ENCODE assay signal across 8 mouse cellular contexts in genomic region chr19:3333694-3334515, GRCm38 (mm10). TPM values are rescaled to one million over a fixed set of nuclear protein-coding genes. Genes with fewer than 3 reads are reported as not detected.
A peak's percentile ranks its signal among the peaks of the same experiment; 100 is the strongest.
DNase-seq lines count a peak whose midpoint lies in the region; TF ChIP-seq lines count a peak whose summit lies in the region.
"Had no signal": no experiment of that assay in that cellular context is flagged by ENCODE, and none has a peak within 500 bp of the region (broad histone marks: within the 10 kb centered on the region; RNA-seq: fewer than 3 reads in every experiment).

No protein-coding gene starts in this region.

- dilution Hi-C loops in CH12.LX (cut with MboI; ENCODE audit: extremely low pct_ligation_motif_present, extremely low pct_unique_long_range_greater_than_20kb, low sequenced_read_pairs) = no loop called here

- no peak overlapping the region for H3K9ac ChIP-seq in CH12.LX (ENCODE audit: insufficient read depth, low read depth)

- no peak for TF ChIP-seq CTCF in CH12.LX (conservative IDR thresholded peaks at IDR 0.05 in 1 of 2, IDR thresholded peaks at IDR 0.05 in 1 of 2; ENCODE audit: low read depth in 2 of 2, low read length in 2 of 2)

- H3K4me2 ChIP-seq in CH12.LX (ENCODE audit: insufficient read depth, low read depth, poor library complexity, severe bottlenecking) = no peak overlapping the region

- H3K4me3 ChIP-seq in CH12.LX (replicated peaks in 1 of 3; ENCODE audit: low read depth in 2 of 3, low read length in 2 of 3, poor library complexity in 1 of 3) = no peak overlapping the region
- peak overlapping the region; percentile 26 for H3K4me3 ChIP-seq in megakaryocyte, embryonic 14.5 days (replicated peaks)

- peak; percentile 21 for DNase-seq in CH12.LX (ENCODE audit: extremely low read depth)
- DNase-seq in adrenal gland, adult 8-10 months = peak; percentile 78
- peak; percentile 80 for DNase-seq in kidney, adult 11 months
- no peak for DNase-seq in yolk sac, embryonic 10.5 days (ENCODE audit: low spot score)
- no peak for DNase-seq in thymus, postnatal 14 days
- no peak for DNase-seq in thymus, postnatal 4 days
- DNase-seq: cerebellum, adult 9-11 months had no signal

- no peaks in the 10 kb centered on the region for H3K79me2 ChIP-seq in CH12.LX (replicated peaks; ENCODE audit: control insufficient read depth, extremely low read depth, insufficient read depth, poor library complexity, severe bottlenecking)

- in situ Hi-C loops in CH12.LX (cut with MboI; ENCODE audit: low pct_ligation_motif_present, low pct_unique_long_range_greater_than_20kb, low sequenced_read_pairs) = no loop called here

- H3K9me3 ChIP-seq in CH12.LX (replicated peaks; ENCODE audit: low read length) = no peaks in the 10 kb centered on the region
- H3K9me3 ChIP-seq in megakaryocyte, embryonic 14.5 days = no peaks in the 10 kb centered on the region

- no peaks in the 10 kb centered on the region for H3K27me3 ChIP-seq in CH12.LX (replicated peaks)
- no peaks in the 10 kb centered on the region for H3K27me3 ChIP-seq in megakaryocyte, embryonic 14.5 days (replicated peaks)

- peaks cover 11 to 19% of the 10 kb centered on the region in 2 experiments for H3K4me1 ChIP-seq in CH12.LX (ENCODE audit: control insufficient read depth in 1 of 2, insufficient read depth in 2 of 2)
- H3K4me1 ChIP-seq in megakaryocyte, embryonic 14.5 days = peaks cover 89% of the 10 kb centered on the region

- no peak for TF ChIP-seq RAD21 in CH12.LX (IDR thresholded peaks at IDR 0.05; ENCODE audit: low read depth, low read length)

- no peak for TF ChIP-seq EP300 in CH12.LX (IDR thresholded peaks at IDR 0.05; ENCODE audit: low read length)

- no peaks in the 10 kb centered on the region for H3K36me3 ChIP-seq in CH12.LX (replicated peaks in 1 of 2; ENCODE audit: control insufficient read depth in 1 of 2, insufficient read depth in 1 of 2, low read length in 1 of 2)
- peaks cover 7% of the 10 kb centered on the region for H3K36me3 ChIP-seq in megakaryocyte, embryonic 14.5 days (replicated peaks; ENCODE audit: low read length)

- no peak overlapping the region for H3K27ac ChIP-seq in CH12.LX (ENCODE audit: insufficient read depth, low read depth)

- no peak for TF ChIP-seq POLR2A in CH12.LX (IDR thresholded peaks at IDR 0.05; ENCODE audit: low read depth, low read length)

TF ChIP-seq in CH12.LX, 34 proteins besides CTCF, POLR2A, EP300 and RAD21:
- TF ChIP-seq MXI1 (IDR thresholded peaks at IDR 0.05; ENCODE audit: low read depth, low read length) = no peak
- TF ChIP-seq MAFK (IDR thresholded peaks at IDR 0.05; ENCODE audit: insufficient replicate concordance, low read length) = no peak
- TF ChIP-seq KAT2A (IDR thresholded peaks at IDR 0.05; ENCODE audit: insufficient replicate concordance, low read length) = no peak
- TF ChIP-seq USF1 (IDR thresholded peaks at IDR 0.05; ENCODE audit: low read depth, low read length) = no peak
- TF ChIP-seq PAX5 (IDR thresholded peaks at IDR 0.05; ENCODE audit: low read length) = no peak
- no peak for TF ChIP-seq UBTF (IDR thresholded peaks at IDR 0.05; ENCODE audit: low read depth, low read length)
- no peak for TF ChIP-seq TCF12 (IDR thresholded peaks at IDR 0.05; ENCODE audit: low read depth, low read length)
- no peak for TF ChIP-seq E2F4 (IDR thresholded peaks at IDR 0.05; ENCODE audit: insufficient replicate concordance, low read depth, low read length)
- no peak for TF ChIP-seq BHLHE40 (IDR thresholded peaks at IDR 0.05; ENCODE audit: low read depth, low read length)
- no peak for TF ChIP-seq ELF1 (IDR thresholded peaks at IDR 0.05; ENCODE audit: low read depth, low read length)
- TF ChIP-seq NELFE (IDR thresholded peaks at IDR 0.05; ENCODE audit: low read depth, low read length) = no peak
- no peak for TF ChIP-seq ZKSCAN1 (IDR thresholded peaks at IDR 0.05; ENCODE audit: borderline replicate concordance, low read depth, low read length)
- no peak for TF ChIP-seq RCOR1 (conservative IDR thresholded peaks at IDR 0.05; ENCODE audit: low read depth, low read length)
- TF ChIP-seq ETS1 (conservative IDR thresholded peaks at IDR 0.05; ENCODE audit: low read depth, low read length) = no peak
- no peak for TF ChIP-seq NRF1 (IDR thresholded peaks at IDR 0.05; ENCODE audit: low read depth, low read length)
- TF ChIP-seq MAZ (IDR thresholded peaks at IDR 0.05; ENCODE audit: low read depth, low read length) = no peak

RNA-seq across cellular contexts. Expression of gene Cpt1a, which starts 11.8 kb away (rescaled TPM):
- 4.5 and 4.6 TPM in 2 replicates for total RNA-seq in CH12.LX (2012; rRNA removed)
- 0.77 and 0.81 TPM in 2 replicates for total RNA-seq in CH12.LX (2014; rRNA removed)
- polyA plus RNA-seq in CH12.LX (2012; ENCODE audit: insufficient read length, low read depth) = 2.3 and 2.6 TPM in 2 replicates
- 100 to 1,000 TPM; 255 to 425 (median 320) TPM for total RNA-seq in adrenal gland, adult 8-10 months (2022)
- polyA plus RNA-seq in megakaryocyte, embryonic 14.5 days (2012; ENCODE audit: insufficient read depth, low replicate concordance) = 5.2 and 6.7 TPM in 2 replicates

RNA-seq across cellular contexts. Expression of gene Ighmbp2, which starts 51.1 kb away (rescaled TPM):
- total RNA-seq in CH12.LX (2012; rRNA removed) = 11.0 and 11.2 TPM in 2 replicates
- total RNA-seq in CH12.LX (2014; rRNA removed) = 7.1 and 7.6 TPM in 2 replicates
- 10.1 and 10.3 TPM in 2 replicates for polyA plus RNA-seq in CH12.LX (2012; ENCODE audit: insufficient read length, low read depth)
- 10 to 100 TPM in 1 of 4 experiments, 1 to 10 TPM in 3; 9.5 to 11.7 (median 9.6) TPM for total RNA-seq in adrenal gland, adult 8-10 months (2022)
- polyA plus RNA-seq in megakaryocyte, embryonic 14.5 days (2012; ENCODE audit: insufficient read depth, low replicate concordance) = 0.64 and 7.2 TPM in 2 replicates

RNA-seq across cellular contexts. Expression of gene Mrpl21, which starts 51.2 kb away (rescaled TPM):
- total RNA-seq in CH12.LX (2012; rRNA removed) (86.0 and 114 TPM in 2 replicates), CH12.LX (2014; rRNA removed) (129 and 145 TPM in 2 replicates)
- polyA plus RNA-seq in CH12.LX (2012; ENCODE audit: insufficient read length, low read depth) = 116 and 121 TPM in 2 replicates
- 10 to 100 TPM; 57.7 to 66.9 (median 65.7) TPM for total RNA-seq in adrenal gland, adult 8-10 months (2022)
- polyA plus RNA-seq in megakaryocyte, embryonic 14.5 days (2012; ENCODE audit: insufficient read depth, low replicate concordance) = 8.9 and 14.9 TPM in 2 replicates

RNA-seq across cellular contexts. Expression of gene Tesmin, which starts 54.8 kb away (rescaled TPM):
- 0.08 TPM in 1 of 2 replicates, not detected in the other for total RNA-seq in CH12.LX (2012; rRNA removed)
- total RNA-seq in CH12.LX (2014; rRNA removed) = 0.19 and 0.32 TPM in 2 replicates
- polyA plus RNA-seq in CH12.LX (2012; ENCODE audit: insufficient read length, low read depth) = 0.17 and 0.26 TPM in 2 replicates
- total RNA-seq in adrenal gland, adult 8-10 months (2022) = under 1 TPM; 0.23 to 0.91 (median 0.31) TPM
- polyA plus RNA-seq in megakaryocyte, embryonic 14.5 days (2012; ENCODE audit: insufficient read depth, low replicate concordance) = 1.0 and 2.5 TPM in 2 replicates

Comparison
In these comparisons a context has a peak if more than half of its experiments do, and no peak if none do; other contexts are left out.
1. DNase-seq: peak in CH12.LX (single experiment), adrenal gland, adult 8-10 months (single experiment) and kidney, adult 11 months (single experiment); none in yolk sac, embryonic 10.5 days (single experiment), thymus, postnatal 14 days (single experiment) and thymus, postnatal 4 days (single experiment).
2. RNA of gene Cpt1a, which starts 11.8 kb away (total RNA-seq): 255 to 425 TPM in adrenal gland, adult 8-10 months; 0.77 to 4.6 TPM in CH12.LX; every median in the first group is over 10 times any median in the second.